Mouse (Mus musculus): ENCODE results near the gene Elmo2.

Elmo2 gene

DNA sequence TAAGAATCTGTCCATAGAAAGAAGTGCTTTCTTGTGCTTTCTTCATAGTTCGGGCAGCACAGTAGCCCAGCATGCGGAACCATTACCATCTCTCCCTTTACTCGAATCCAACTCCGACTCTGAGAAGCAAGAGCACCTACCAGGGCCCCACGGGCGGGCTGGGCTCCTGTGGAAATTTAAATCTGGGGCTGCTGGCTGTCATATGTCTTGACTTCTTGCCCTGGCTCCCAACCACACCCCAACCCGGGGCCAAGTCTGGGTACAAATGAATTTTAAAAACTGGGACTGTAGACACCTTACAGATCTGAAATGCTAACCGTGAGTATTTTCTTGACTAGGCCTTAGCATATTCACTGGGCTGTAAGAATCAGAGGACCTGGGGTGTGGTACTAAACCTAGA, 73.0 kb downstream of the Elmo2 start:
- no peak for DNase-seq

GRCm38 (mm10) chr2:165252801-165253200, 73.5 kb downstream of the Elmo2 start:
- DNase-seq: no peak

DNA sequence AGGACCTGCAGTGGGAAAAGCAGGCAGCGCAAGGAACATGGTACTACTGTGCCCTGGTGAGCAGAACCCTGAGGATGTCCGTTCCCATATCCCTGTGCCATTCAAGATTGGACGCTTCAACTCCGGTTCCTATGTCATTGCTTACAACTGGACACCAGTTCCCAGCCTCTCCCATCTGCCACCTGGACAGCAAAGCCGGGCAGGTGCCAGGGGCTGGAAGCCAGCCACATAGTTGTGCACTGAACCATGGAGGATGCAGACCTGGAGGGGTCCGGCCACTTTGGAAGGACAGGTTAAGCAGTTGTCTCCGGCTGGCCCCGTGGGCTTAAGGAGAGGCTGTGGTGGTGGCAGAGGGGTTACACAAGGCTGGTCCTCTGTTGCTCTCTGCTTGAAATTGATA, 73.9 kb downstream of the Elmo2 start:
- no peak for DNase-seq

DNA sequence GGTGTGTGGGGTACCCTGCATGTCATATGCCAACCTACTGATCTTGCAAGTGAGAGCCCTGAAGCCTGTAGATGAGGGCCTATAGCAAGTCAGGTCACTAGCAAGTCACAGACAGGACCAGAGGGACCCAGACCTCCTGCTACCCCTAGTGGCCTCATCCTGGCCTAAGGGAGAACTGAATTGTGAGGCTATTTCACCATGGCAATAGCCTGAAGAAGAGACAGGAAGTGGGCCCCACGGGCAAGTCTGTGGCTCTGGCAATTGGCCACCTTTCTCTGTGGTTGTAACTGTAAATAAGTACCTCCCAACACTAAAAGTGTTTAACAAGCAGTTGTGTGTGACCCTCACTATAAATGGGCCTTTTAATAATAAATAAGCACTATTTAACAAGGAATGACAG, 75.4 kb downstream of the Elmo2 start:
- no peak for DNase-seq

- peak; percentile 35 for DNase-seq
These were observed 77.3 kb downstream of the Elmo2 start for GRCm38 (mm10) chr2:165248967-165249366.

GRCm38 (mm10) chr2:165246349-165246748, 79.9 kb downstream of the Elmo2 start:
- no peak for DNase-seq

- DNase-seq: no peak
These were observed 83.1 kb downstream of the Elmo2 start for GRCm38 (mm10) chr2:165243122-165243720.

DNA sequence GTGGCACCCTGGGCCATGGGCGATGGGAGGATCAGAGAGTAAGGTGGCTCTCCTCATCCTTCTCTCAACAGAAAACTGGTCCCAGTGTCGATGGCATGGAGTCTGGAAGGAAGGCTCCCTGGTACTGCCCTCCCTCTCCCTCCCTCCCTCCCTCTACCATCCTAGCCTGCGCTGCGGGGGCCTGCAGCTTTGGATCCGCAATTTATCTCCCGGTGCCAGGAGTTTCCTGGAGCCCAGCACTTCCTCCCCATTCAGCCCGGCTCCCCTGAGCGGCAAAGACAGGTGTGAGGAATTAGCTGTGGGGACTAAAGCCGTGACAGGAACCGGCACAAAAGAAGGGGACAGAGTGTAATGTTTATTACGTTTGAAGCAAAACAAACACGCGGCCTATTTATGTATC, 83.7 kb downstream of the Elmo2 start:
- no peak for DNase-seq

GRCm38 (mm10) chr2:165241786-165242185, 84.5 kb downstream of the Elmo2 start:
- no peak for DNase-seq

- no peak for DNase-seq
These were observed 85.9 kb downstream of the Elmo2 start for GRCm38 (mm10) chr2:165240371-165240770.

DNA sequence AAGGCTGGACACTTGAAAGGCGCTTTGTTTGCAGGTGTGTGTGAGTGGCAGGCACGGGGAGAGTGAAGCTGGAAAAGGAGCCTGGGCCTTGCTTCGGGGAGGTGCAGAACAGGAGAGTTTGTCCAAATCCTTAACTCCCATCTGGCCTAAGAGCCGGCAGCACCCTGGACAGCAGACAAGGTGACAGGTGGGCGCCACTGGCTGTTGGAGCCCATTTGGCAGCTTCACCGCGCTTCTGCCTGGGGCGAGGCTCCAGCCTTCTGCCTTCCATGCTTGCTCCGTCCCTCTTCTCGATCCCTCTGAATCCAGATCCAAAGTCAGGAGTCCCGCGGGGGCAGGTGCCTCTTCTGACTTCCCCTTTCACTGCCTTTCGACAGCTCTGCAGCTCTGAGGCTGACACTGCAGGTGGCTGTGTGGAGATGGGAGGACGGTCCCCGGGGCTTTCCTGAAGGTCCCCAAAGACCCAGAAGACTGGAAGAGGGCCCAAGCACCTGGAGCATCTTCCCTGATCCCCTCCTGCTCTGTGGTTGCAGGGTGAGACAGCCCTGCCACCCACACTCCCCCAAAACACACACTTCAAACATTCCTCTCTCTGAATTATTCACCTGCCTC, 86.6 kb downstream of the Elmo2 start:
- peak; percentile 42 for DNase-seq

DNA sequence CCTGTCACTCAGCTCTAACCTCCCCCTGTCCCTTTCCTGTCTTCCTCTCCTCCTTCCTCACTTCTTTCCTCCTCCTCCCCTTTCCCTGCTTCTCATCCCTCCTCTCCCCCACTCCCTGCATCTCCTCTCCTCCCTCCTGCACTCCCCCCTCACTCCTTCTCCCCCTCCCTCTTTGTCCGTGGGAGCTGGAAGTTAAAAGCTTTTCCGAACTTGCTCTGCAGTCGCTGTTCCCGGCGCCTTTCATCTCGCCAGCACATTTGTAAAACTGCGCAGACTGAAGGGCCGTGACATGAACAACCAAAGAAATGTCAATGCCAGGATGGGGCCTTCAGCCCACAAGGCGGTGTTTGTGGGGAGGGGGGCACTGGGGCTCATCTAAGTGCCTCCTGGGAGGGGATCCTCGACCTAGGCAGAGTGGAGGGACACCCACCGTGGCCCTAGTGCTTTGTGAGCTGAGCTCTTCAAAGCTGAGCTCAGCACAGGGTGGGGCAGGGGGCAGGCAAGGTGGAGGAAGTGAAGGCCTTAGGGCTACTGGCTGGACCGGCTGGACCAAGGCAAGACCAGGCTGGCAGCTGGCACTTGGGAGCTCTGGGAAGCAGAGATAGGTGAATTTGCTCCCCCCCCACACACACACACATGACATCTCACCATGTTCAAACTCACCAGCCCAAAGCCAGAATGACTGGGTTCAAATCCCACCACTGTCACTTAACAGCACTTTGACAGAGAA, 87.7 kb downstream of the Elmo2 start:
- DNase-seq: peak; percentile 31

Measured in embryo, embryonic 11 days (tissue).